Mouse (Mus musculus): ENCODE results near the gene Hist1h3b.

Hist1h3b gene

GRCm38 (mm10) chr13:23752067-23752741, at the start of gene Hist1h3b:
Gene Hist1h3b, plus strand, starts transcription at chr13:23752267.
- CTCF ChIA-PET = interaction anchor here (0.5 to 1.0 kb wide), 2 partner anchors 9 to 132 kb away, joined by 3 read pairs; no protein-coding TSS in a partner anchor

GRCm38 (mm10) chr13:23702801-23703200, 49.3 kb upstream of the Hist1h3b start:
- CTCF ChIA-PET = interaction anchor here (0.9 kb wide), 1 partner anchor 33 kb away, joined by 4 read pairs; no protein-coding TSS in a partner anchor

GRCm38 (mm10) chr13:23705751-23706356, 46.2 kb upstream of the Hist1h3b start:
- CTCF ChIA-PET = no interaction called here

- CTCF ChIA-PET = no interaction called here
Measured at GRCm38 (mm10) chr13:23706771-23707170, 45.3 kb upstream of the Hist1h3b start.

- CTCF ChIA-PET = interaction anchor here (0.9 kb wide), 1 partner anchor 24 kb away, joined by 3 read pairs; no protein-coding TSS in a partner anchor
Measured at GRCm38 (mm10) chr13:23708041-23708440, 44.0 kb upstream of the Hist1h3b start.

GRCm38 (mm10) chr13:23708654-23709053, 43.4 kb upstream of the Hist1h3b start:
- CTCF ChIA-PET = interaction anchor here (0.9 kb wide), 1 partner anchor 24 kb away, joined by 3 read pairs; no protein-coding TSS in a partner anchor

GRCm38 (mm10) chr13:23709714-23710373, 42.2 kb upstream of the Hist1h3b start:
- CTCF ChIA-PET = no interaction called here

- CTCF ChIA-PET = interaction anchor here (0.6 kb wide), 1 partner anchor 746 kb away, joined by 3 read pairs; no protein-coding TSS in a partner anchor
Measured at GRCm38 (mm10) chr13:23710374-23711089, 41.5 kb upstream of the Hist1h3b start, which contains the start of gene Hfe. Gene Hfe, minus strand, starts transcription at chr13:23710854.

GRCm38 (mm10) chr13:23716261-23717042, 35.6 kb upstream of the Hist1h3b start:
- CTCF ChIA-PET = no interaction called here

- CTCF ChIA-PET = interaction anchor here (0.6 kb wide), 1 partner anchor 125 kb away, joined by 6 read pairs; no protein-coding TSS in a partner anchor
Measured at GRCm38 (mm10) chr13:23717176-23717575, 34.9 kb upstream of the Hist1h3b start.

GRCm38 (mm10) chr13:23717593-23718245, 34.3 kb upstream of the Hist1h3b start:
- CTCF ChIA-PET = interaction anchor here (0.6 kb wide), 1 partner anchor 125 kb away, joined by 6 read pairs; no protein-coding TSS in a partner anchor

- CTCF ChIA-PET = interaction anchor here (0.6 kb wide), 1 partner anchor 161 kb away, joined by 4 read pairs; no protein-coding TSS in a partner anchor
Measured at GRCm38 (mm10) chr13:23724239-23724638, 27.8 kb upstream of the Hist1h3b start.

GRCm38 (mm10) chr13:23725213-23725612, 26.9 kb upstream of the Hist1h3b start:
- CTCF ChIA-PET = no interaction called here

- CTCF ChIA-PET = no interaction called here
Measured at GRCm38 (mm10) chr13:23728472-23729191, 23.4 kb upstream of the Hist1h3b start.

GRCm38 (mm10) chr13:23729192-23729525, 22.9 kb upstream of the Hist1h3b start:
- CTCF ChIA-PET = no interaction called here

- CTCF ChIA-PET = no interaction called here
Measured at GRCm38 (mm10) chr13:23729706-23730105, 22.4 kb upstream of the Hist1h3b start.

- CTCF ChIA-PET = interaction anchor here (0.6 kb wide), 1 partner anchor 182 kb away, joined by 4 read pairs; no protein-coding TSS in a partner anchor
Measured at GRCm38 (mm10) chr13:23730479-23730878, 21.6 kb upstream of the Hist1h3b start.

- CTCF ChIA-PET = interaction anchor here (0.9 to 2.4 kb wide), 4 partner anchors 24 to 610 kb away, joined by 3 to 27 read pairs (median 5); no protein-coding TSS in a partner anchor
Measured at GRCm38 (mm10) chr13:23732156-23732804, 19.8 kb upstream of the Hist1h3b start.

GRCm38 (mm10) chr13:23737091-23737490, 15.0 kb upstream of the Hist1h3b start:
- CTCF ChIA-PET = interaction anchor here (0.9 kb wide), 1 partner anchor 170 kb away, joined by 3 read pairs; no protein-coding TSS in a partner anchor

Measured in spleen, embryonic (tissue).